Mouse (Mus musculus) gastrocnemius, postnatal 10 days (tissue): Measurements from ENCODE around the gene Gramd1b. TPM values are rescaled to one million over a fixed set of nuclear protein-coding genes. Genes with fewer than 3 reads are reported as not detected.

Experiments
- DNase-seq: peaks from one replicate; pipeline ENCODE4 v3.0.0; 2021; ENCODE audit warnings: mixed read lengths
- total RNA-seq, 2 experiments: library from RNA; stranded (reverse); gene quantifications; 2 replicates each; pipeline ENCODE4 v1.2.3; 2021

Gene Gramd1b
- total RNA-seq, 2 experiments from 2014 or later: 15.6 to 20.4 TPM

DNA sequence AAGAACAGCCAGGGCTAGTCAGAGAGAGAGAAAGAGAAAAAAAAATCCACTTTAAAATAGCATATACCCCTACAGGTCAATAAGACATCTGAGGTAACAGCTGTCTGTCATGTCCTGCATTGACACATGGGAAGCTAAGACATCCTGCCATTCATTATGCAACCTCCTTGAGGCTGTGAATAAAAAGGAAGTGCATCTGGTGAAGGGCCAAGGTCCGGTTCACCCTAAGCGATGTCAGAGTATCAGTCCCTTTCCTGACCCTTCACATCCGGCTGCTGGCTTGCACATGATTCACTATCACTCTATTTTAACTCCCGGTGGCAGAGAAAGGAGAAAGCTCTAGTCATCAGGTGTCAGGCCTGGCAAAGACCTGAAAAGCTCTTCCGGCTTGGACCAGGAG, 73.7 kb downstream of the Gramd1b start:
- no peak for DNase-seq

DNA sequence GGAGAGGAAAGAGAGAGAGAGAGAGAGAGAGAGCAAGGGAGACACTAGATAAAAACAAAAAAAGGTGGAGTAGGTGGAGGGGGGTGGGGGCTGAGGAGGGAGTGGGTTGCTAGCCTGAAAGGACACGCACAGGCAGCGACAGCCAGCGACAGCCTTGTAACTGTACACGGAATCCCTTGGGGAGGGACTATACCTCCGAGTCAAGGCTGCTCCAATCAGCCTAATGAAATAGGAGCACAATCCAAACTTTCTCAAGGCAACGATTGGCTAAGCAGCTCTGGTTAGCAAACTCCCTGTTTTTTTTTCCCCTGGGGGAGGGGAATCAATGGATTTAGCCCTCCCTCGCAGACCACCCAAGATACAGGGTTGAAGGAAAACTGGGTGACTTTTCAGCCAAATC, 75.0 kb downstream of the Gramd1b start:
- DNase-seq: no peak

DNA sequence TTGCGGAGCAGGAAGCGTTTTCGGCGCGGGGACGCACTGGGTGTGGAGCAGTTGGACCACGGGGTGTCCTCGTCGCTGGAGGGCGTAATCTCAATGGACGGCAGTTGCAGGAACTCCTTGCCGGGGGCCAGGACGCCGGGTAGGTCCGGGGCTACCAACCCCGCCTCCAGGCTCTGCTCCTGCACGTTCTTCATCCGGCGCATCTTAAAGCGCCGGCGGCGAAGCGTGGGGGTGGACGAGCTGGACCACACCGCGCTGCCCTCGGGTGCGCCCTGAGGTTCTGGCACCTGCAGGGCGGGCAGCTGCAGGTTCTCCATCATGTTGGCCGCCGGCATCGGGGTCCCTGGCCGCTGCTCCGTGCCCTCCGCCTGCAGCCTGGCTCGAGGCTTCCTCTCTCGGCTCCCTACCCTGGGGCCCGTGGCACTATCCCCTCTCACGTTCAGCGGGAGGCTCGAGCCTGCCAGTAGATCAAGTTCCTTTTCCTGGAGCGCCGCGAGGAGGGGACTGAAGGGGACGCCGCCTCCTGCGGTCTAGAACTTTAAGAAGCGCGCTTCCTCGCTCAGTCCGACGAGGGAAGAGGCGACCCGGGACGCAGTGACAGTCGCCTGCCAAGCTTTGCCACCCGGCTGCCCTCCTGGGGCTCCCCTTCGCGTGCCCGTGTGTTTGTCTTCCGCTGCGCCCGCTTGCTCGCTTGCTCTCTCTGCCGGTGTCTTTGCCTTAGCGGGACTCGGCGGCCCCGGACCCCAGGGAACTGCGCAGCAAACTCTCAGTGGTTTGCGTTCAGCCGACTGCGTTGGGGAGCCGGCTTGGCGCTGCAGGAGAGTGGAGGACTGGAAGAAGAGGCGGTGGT, 75.6 kb downstream of the Gramd1b start:
- DNase-seq: peak; percentile 52

DNA sequence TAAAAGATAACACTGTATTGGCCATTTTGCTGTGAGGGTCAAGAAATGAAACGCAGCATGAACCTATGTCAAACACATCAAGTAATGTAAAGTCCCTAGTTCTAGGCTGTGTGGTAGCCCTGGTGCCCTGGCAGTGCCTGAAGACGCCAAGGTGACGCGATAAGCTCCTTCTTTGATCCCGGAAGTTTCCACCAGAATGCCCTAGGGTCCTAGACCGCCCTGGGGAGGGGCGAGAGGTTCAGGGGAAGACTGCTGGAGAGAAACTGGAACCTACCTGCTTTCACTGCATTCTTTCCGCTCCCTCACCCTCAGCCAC, 76.2 kb downstream of the Gramd1b start:
- DNase-seq: no peak

DNA sequence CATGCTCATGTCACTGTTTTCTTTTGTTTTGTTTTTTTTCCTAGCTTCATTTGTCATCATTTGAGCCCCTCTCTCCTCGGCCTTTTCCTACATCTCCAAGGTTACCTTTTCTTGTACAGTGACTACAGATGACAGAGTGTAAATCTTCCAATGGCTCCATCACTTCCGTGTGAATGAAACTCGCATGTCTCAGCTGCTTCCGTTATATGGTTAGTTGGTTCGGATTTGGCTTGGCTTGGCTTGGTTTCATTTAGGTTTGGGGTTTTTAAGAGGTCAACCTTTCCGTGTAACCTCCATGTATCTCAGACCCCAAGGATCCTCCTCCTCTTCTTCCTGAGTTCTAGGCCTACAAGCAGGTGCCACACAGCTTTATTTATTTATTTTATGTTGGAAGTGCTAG, 77.3 kb downstream of the Gramd1b start:
- DNase-seq: no peak

DNA sequence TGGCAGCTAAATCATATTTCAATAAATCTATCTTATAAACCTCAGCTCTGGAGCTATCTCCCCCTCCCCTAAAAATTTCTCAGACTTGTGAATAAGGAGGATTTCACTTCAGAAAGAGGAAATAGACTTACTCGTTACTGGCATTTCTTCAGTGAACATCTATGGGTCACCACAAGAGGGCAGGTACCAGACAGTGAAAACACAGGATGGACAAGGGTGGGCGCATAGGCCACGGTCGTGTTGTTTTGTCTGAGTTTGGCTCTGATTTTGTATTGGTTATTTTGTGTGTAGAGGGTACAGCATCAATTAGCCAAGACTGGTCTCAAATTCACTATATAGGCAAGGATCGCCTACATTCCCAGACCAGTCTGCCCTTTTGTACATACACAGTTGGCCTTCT, 79.0 kb downstream of the Gramd1b start:
- DNase-seq: no peak

DNA sequence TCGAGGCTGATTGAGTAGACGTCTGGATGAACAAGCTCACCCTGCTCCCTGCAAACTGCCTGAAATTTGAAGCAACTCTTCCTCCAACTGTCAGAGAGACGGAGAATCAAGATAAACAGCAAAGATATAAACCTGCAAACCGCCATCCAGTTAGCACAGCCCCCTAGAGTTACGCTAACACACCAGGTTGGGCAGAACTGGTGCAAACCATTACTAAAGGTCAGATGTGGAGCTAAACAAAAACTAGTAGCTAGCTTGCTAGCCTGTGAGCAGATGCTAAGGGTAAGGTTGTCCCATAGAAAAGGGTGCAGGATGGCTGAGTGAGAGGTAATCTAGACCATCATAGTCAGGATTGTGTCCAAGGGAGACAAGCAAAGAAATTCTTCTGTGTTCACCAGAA, 80.4 kb downstream of the Gramd1b start:
- DNase-seq: no peak

DNA sequence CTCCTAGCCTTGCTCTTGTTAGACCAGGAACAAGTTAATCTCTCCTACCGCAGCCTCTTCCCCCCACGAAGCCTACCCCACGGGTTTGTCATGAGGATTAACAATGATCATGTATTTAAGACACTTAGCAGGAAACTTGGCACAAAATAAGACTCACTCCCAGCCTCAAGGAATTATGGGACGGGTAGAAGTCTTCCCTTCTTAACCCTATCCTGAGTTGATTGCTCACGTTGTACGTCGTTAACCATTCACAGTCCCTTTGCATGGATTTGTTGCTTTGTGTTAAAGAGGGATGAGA, 80.8 kb downstream of the Gramd1b start:
- no peak for DNase-seq

DNA sequence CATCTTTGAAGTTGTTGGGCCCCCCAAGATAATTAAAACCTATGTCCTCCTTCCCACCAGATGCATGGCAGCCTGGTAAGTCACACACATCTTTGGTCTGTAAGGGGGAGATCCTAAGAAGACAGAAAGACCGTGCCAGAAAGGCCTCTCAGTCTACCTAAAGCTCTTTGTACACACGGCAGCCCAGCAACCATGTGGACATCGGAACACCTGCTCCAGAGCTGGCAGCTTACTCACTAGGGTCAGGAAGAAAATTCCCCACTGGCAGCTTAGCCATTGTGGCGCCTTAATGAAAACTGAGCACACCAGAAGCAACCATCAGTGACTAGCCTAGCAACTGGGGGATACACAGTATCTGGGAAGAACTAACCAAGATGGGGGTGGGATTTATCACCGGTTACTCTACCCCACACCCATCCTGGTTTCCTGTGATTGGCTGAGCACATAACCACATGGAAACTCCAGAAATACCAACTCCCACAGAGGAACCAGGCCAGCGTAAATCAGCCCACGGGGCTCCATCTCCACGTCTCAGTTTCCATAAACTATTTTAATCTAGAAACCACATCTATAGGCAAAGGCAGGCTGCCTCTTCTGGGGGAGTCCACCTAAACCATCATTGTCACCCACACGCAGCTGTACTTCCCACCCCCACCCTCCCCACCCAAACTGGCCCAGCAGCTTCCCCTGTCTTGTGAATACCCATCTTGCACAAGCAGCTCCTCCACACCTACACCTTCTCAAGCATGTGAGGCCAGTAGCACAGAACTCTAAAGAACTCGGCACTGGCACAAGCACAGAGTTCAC, 81.4 kb downstream of the Gramd1b start:
- no peak for DNase-seq

DNA sequence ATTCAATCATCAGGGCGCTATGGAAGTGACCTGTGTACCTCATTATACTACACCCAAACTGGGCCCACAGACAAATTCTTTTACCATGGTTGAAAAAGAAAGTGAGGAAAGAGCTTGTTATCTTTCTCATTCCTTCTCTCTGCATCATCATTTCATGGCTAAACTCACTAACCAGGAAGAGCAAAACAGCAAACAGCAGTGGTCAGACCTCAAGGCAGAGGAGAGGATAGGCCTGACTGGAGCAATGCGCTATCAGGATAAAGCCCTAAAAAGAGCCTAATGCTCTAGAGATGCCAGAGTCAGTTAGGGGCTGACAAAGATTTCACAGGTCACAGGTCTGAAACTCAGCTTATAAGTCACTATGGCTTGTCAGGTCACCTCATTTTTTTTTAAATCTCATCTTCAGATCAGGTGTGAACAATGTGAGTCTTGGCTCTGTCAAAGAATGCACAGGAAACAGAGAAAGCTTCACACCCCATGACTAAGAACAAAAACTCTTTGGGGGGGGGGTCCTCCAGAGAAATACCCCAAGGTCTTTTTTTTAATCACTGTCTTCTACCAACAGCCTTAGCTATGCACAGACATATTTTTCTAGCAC, 82.4 kb downstream of the Gramd1b start:
- DNase-seq: no peak

DNA sequence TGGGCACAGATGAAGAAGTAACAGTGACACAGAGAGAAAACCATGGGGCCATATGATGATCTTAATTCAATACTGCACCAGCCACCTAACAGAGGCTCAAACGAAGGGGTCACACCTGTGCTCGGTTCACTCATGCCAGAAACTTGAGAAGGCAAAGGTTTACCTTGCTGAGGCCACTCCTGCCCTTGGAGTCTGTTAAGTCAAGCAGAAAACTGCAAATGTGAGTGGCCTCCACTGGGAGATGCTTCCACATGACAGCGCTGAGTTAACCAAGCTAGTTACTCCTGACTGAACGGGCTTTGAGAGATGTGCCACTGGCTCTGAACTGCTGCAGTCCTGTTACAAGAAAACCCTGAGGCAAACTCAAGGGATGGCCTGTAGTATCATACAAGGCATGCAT, 83.9 kb downstream of the Gramd1b start:
- DNase-seq: no peak

DNA sequence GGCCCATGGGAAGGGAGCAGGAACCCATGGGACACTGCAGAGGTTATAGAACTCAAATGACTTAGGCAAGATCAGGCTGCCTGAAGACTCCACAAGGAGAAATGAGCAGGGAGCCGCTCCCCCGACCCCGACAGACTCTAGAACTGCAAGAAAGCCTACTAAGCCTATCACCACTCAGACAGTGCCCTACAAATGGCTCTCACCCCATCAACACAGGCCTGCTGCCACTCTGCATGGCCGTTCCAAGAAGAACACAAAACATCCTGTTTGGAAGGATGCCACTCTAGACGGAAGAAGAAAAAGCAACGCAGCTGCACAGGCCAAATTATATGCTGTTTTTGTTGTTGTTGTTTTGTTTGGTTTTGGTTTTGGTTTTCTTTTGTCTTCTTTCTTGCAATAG, 86.2 kb downstream of the Gramd1b start:
- no peak for DNase-seq

DNA sequence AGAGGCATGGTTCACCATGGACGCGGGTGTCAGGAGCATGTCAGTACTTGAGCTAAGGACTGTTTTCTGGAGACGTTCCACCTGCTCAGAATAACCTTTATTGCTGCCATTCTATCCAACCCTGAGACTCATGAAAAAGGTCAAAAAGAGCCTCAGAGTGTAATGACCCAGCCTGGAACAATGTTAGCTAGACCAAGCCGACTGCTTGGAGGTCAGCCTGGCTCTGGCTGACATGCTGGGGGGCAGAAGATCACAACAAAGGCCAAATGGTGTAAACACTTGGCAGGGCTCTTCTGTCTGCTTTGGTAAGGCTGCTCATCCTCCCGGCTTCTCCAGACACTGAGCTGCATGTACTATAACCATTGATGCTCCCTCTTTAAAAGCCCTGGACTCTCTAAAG, 88.4 kb downstream of the Gramd1b start:
- no peak for DNase-seq

DNA sequence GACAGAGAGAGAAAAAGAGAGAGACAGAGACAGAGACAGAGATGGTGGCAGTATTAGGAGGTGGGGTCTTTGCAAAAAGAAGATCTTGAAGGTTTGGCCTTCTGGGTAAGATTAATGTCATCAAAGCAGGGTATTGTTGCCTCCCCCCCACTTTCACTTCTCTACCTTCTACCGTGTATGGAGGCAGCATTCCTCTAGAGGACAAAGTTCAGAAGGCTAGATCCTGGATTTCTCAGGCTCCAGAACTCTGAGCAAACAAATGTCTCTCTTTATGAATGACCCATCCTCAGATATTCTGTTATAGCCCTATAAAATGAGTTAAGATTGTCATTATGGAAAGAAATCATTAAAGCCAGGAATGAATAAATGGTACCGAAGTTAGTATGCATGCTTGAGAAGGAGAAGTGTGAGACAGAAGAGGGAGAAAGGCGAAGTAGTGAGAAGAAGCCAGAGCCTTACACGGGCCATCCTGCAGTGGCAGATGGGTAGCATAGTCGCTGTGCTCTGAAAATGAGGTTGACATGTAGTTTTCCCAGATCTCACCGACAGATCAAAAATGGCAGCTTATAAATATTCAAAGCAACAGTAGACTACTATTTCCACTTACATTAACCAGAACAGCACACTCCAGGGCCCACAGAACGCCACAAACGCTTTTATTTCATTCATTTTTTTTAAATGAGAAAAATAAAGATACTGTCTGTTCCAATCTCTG, 91.1 kb downstream of the Gramd1b start:
- no peak for DNase-seq

DNA sequence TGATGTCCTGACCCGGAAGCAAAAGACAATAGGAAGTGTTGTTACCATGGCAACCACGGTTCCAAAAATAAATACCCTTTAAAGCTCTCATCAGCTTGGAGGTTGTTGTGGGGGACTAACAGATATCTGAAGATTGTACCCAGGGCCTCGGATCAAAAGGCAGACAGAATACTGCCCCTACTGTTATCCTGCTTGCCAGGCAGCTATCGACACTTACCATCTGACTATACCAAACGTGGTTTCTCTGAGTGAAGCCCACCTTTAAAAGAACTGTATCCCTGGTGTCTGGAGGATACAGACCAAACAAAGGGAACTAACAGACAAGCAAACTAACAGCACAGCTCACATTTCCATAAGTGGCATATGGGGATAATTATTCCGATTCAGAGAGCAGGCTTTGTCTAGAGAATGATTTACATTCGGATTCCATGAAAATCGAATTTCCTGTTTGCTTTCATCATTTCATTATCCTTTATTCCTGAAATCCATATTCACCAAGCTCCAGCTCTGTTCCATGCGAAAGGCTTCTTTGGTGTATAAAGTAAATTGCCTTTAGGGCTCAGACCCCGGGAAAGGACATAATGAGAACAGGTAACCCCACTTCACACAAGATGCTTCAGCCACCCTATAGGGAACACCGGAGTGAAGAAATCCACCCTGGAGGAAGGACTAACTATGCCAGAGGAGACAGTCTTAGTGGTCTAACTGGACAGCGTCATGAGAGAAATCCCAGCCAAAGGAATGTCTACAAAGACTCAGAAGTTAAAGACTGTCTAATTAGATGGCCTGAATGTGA, 92.3 kb downstream of the Gramd1b start:
- DNase-seq: no peak

DNA sequence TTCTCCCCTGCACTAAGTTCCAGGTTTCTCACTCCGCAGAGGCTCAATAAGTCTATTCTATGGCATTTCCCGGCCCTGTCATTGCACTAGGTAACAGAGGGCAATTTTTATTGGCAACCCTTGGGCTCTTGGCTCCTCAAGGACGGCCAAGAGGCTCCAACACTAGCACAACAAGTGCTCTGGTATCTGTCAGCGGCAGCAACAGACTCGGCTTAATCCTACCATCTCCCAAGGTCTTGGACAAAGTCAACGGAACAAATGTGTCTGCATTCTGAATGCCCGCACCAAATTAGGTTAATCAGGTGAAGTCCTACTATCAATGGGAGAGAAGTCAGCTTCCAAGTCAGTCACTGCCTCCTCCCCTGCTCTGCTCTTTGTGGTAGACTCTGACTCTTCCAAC, 93.3 kb downstream of the Gramd1b start:
- DNase-seq: no peak

DNA sequence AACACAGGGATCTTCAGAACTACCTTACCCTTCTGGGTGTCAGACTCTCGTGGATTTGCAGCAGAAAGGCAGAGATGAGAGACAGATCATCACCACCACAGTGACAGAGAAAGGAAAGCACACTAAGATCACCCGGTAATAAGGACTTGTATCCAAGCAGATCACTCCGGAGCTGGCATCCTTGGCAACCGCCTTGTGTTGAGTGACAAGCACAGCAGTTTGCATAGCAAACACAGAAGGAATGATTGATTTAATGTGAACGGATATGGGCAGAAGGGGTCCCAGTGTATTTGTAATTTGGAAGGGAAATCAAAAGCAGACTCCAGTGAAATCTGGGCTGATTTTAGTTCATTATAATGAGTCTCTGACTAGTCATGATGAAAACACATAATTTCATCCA, 97.9 kb downstream of the Gramd1b start:
- DNase-seq: no peak

DNA sequence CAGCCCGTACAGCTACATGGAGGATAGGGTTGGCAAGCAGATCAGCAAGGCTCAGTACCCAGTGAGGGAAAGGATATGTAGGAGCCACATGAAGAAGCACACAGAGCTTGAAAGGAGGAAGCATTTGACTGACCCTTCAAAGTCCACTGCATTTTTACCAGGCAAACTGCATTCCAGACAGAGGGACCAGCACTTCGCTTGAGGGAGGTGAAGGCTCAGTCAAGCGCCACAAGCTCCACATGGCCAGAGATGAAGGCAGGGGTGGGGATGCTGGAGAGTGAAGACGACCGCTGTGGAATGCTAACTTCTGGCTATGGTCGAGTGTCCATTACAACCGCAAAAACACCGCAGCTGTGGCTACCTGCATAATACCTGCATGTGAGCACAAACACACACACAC, 100.2 kb downstream of the Gramd1b start:
- no peak for DNase-seq

DNA sequence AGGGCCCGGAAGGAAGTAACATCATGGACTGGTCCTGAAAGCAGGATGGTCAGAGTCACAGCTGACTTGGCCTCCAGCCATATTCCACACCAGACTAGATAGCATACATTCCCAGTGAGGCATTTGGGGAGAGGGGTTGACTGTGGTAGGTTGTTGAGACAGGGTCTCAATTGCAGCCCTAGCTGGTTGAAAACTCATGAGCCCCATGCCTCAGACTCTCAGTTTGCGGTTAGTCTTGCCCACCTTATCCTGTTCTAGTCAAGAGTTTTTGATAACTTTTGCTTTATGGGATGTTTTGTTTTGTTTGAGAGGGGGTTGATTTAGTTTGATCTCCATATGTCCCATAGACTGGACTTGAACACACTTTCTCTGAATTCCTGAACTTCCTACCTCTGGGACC, 103.5 kb downstream of the Gramd1b start:
- no peak for DNase-seq

DNA sequence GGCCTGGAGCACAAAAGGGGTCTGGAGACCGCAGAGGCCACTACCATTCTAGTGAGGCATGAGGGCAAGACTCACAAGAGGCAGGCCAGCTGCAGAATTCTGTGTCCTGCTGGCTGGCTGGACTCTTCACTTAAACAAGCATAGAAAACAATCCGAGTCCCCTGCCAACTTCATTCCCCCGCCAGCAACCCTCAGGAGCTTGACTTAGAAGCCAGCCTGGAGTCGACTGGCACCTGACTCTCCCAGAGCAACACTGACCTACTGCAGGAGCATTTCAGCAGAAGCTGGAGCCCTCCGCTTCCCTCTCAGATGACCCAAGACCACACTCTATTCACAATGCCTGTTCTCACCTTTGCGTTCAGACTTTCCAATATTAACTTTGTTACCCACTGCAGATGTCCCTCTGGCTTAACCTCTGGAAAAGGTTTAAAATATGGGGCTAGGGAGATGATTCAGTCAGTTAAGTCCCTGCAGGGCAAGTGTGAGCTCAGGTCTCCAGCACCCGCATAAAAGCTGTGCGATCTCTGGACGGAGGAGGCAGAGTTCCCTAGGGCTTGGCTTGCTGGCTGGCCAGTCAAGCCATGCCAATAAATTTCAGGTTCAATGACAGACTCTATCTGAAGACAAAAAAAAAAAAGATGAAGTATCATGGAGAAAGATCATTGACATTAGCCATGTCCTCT, 104.8 kb downstream of the Gramd1b start:
- DNase-seq: no peak

DNA sequence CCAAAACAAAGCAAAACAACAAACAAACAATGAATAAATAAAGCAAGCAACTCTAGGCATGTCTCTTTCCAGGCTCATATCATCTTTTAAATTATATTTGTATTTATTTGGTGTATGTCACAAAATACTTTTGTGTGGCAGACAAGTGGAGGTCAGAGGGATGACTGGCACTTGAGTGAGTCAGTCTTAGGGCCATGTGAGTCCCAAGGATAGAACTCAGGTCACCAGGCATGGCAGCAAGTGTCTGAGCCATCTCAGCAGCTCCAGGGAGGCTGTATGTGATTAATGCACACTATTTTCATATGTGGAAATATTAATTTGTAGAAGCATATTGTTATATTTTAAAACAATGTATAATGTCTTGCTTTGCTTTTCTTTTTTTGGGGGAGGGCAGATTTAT, 106.3 kb downstream of the Gramd1b start:
- no peak for DNase-seq

DNA sequence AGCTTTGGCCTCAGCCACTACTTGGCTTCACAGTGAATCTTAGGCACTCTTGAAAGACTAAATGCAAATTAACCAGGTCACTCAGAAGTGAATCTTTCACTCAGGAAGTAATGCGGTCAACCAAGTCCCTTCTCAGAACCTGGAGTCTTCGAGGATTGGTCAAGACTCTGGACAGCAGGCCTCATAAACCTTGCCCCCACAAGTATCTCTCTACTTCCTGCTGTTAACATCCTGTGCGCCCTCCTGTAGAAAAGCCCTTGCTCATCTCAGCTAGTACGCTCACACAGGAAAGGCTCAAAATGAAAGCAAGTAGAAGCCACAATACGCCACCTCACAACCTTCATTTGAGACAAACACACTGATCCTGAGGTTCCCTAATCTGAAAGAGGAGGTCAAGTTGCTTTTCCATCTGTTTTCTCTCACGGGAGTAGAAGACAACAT, 107.7 kb downstream of the Gramd1b start:
- no peak for DNase-seq
